Mouse (Mus musculus) gastrocnemius, postnatal 25 days (tissue): Measurements from ENCODE around the gene Ypel1. TPM values are rescaled to one million over a fixed set of nuclear protein-coding genes. Genes with fewer than 3 reads are reported as not detected.

Experiments
- DNase-seq: peaks from one replicate; pipeline ENCODE4 v3.0.0; 2022
- long read RNA-seq, 2 experiments: library from polyadenylated mRNA; stranded (forward); transcript quantifications; one replicate each; pipeline ENCODE4 v2.0.0; 2021
- total RNA-seq, 2 experiments: library from RNA; stranded (reverse); gene quantifications; 1 replicate in 1 of 2; 2 replicates in 1 of 2; pipeline ENCODE4 v1.2.3; 2021

Gene Ypel1
- total RNA-seq: under 1 TPM; 0.77 to 0.99 TPM
- long read RNA-seq, experiment 1, partial matches to known transcripts: 0 of 1 reads
- long read RNA-seq, experiment 1, other reads (novel, unspliced or antisense): 0 of 1 reads
- long read RNA-seq, experiment 2: 0 reads

DNA sequence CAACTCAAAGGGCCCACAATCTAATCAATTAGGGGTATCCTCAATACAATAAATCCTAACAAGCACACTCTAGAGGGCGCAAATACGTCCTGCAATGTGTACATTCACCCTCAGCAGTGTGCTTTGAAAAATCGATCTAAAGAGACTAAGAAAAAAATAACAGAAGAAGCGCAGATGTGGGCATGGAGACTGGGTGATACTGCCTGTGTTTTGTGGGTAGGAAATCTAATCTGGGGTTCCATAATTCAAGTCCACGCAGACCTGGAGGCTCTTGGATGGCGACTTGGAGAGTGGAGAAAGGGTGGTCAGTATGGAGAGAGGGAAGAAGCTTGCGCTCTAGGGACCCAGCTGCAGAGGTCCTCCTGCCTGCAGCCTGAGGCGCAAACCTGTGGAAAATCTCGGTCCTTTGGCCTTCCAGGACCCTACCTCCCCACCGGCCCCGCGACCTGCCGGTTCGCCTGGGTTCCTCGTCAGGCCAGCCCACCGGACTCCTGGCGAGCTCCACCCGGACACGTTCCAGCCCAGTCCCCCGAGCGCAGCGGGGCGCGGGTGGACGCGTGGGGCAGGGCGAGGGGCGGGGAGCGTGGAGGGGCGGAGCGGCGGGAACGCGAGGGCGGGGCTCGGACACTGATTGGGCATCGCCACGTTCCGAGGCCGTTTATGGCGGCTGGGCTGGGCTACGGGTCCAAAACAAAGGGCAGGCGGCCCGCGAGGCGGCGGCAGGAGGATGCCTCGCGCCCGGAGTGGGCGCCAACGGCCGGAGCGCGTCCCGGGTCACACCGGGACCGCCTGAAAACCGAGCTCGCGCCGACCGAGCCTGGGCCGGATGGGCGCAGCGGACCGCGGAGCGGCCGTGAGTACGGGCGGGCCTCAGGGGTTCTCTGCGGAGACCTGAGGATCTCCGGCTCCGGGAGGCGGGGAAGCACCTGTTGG lies at the start of gene Ypel1:
Gene Ypel1 (plus strand): TSS at position 186 of the 933 bp plus-strand sequence.
- DNase-seq: peak; percentile 85

DNA sequence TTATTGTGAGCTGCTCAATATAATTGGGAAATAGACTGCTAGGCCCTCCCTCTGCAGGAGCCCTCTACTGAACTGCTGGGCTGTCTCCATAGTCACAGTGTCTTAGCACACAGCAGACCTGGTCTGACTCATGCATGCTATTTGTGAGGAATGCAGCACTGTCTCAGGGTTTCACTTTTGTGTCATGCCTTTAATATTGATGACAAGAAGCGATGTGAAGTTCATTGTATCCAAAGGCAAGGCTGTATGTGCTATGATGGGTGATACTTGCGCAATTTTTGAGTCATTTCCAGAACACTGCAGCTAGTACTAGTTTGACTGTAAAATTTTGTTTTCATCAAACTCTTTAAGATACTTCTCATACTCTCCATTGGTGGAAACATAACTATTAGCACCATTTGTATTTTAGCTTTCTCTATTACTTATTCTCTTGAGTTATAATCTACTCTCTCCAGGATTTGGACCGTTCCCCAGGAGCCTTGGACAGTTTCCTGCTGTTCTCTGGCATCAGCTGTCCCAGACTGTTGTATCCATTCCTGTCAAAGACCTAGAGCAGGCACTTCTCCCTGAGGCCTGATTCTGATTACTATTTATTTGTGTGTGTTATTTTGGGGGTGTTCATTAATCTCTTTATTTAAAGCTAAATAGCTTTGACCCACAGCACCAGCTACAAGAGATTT lies 44.9 kb upstream of the Ypel1 start:
- DNase-seq: peak; percentile 29

DNA sequence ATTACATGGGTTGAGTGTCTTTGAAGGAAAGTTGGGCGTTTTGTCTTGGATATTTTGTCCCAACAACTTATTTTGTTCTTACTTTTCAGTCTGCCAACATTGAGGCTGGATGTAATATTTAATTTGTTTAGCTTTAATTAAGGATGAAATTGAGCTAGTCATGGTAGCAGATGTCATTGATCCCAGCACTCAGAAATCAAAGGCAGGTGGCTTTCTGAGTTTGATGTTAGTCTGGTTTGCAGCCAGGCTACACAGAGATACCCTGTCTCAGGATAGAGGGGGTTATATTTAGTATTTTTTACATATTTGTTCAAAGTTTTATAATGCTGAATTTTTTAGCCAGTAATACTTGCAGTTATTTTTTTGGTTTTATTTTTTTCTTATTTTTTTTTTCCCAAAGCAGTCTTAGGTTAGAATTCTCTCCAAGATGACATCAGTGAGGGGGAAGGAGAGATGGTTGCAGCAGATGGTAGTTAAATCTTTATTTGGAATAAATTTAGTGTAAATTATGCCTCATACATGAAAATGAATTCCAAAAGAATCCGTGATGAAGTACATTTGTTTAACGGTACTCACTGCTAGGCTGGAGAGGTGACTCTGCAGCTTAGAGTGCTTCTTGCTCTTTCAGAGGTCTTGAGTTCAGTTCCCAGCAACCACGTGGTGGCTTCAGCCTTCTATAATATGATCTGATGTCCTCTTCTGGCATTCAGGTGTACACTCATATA lies 39.4 kb upstream of the Ypel1 start:
- no peak for DNase-seq

DNA sequence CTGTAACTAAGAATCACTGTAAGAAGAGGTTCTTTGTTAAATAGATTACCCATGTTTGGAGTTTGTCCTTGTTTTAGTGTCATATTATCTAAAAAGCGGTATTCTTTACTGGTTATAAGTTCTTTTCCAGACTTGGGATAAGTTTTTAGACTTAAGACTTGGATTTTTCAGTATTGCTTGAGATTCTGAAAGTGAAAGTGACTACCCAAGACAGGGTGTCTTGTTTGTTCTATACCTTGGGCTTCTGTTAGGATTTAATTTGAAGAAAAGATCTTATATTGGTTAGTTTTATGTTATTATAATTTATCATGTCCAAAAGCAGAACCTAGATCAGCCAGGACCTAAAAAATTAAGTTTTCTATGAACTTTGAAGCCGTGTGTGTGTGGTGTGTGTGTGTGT lies 35.7 kb upstream of the Ypel1 start:
- no peak for DNase-seq

DNA sequence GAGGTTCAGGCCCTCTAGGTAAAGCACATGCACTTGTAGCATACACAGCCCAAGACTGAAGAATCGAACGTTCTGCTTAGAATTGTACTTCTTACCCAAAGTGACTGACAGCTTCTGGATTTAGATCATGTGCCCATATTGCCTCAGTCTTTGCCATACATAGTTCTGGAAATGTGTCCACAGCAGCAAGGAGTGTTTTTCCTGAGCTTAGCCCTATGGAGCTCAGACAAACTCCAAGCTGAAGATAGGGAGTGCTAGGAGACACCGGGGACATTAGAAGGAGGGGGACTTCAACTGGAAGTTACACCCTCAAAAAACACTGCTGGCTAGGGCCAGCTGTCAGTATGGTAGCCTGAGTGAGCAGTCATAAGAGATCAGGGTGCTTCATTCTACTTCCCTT lies 28.8 kb upstream of the Ypel1 start:
- DNase-seq: no peak

DNA sequence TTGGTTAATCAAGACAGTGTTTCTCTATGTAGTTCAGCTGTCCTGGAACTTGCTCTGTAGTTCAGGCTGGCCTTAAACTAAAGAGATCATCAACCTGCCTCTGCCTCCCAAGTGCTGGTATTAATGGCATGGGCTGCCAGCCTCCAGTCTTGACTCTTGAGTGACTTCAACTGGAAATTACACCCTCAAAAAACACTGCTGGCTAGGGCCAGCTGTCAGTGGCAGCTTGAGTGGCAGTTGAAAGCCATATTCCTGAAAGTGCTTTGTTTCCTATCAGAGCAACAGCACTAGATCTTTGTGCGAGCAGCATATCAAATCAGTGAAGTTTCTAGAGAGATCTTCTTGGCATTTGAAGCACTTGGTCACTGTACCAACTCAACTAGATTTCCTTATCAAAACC lies 28.1 kb upstream of the Ypel1 start:
- DNase-seq: no peak

DNA sequence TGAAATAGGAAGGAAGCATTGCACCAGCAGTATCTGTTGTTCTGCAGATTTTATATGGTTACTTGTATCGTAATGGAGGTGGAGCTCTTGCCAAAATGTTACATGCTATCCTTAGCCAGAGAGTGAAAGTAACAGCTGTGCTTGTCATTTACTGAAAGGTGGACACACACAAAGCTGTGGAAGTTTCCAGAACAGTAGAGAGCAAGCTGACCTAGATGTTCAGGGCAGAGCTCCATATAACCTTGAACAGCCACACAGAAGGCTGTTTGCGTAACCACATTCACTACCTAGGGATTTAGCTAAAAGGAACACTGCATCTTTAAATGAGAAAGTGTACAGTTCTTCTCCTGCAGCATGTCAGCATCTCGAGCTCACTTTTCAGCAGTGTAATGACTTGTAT lies 25.2 kb upstream of the Ypel1 start:
- DNase-seq: peak; percentile 38

DNA sequence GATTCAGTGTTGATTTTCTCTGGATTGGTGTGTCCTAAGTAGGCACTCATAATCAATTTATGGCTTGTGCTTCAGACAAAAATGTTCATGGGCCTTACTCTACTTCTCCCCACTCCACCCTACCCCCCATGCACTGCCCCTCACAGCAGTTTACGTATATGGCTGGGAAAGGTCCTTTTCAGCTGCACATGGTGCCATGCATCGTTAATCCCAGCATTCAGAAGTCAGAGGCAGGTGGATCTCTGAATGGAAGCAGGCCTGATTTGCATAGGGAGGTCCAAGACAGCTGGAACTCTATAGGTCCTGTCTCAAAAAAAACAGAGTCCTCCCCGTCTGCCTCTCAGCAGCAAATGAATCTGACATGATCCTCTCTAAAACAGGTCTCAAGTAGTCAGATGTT lies 24.2 kb upstream of the Ypel1 start:
- no peak for DNase-seq

DNA sequence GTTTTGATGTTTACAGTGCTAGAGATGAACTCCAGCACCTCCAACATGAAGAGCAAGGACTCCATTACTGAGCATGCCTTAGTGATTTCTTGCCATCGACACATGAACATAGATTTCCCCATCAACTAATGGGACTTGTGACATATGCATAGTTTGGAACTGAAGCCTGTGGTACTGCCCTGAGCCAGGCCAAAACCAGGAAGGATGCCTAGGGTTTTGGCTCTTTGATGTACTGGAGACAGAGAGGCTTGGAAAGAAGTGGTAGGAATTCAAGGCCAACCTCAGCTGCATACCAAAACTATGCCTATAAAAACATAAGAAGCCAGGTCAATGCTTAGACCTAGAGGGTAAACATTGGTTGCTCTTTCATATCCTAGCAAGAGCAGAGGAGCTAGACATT lies 19.6 kb upstream of the Ypel1 start:
- no peak for DNase-seq

DNA sequence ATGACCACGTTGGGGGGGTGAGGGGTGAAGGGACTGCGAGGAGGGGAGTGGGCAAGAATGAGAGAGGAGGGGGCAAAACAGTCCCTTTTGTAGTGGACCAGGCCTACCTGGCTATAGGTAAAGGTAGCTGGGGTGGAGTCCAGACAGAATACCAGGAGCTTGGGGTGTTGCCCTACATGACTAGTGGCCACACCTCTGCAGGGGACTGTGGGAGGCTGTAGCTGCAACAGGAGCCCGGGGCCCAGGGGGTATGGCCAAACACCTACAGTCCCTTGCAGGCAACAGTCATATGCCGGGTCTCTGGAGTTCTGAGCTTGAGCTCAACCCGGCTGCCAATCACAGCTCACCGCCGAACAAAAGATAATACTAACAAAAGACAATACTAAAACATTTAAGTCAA lies 17.4 kb upstream of the Ypel1 start:
- DNase-seq: no peak

DNA sequence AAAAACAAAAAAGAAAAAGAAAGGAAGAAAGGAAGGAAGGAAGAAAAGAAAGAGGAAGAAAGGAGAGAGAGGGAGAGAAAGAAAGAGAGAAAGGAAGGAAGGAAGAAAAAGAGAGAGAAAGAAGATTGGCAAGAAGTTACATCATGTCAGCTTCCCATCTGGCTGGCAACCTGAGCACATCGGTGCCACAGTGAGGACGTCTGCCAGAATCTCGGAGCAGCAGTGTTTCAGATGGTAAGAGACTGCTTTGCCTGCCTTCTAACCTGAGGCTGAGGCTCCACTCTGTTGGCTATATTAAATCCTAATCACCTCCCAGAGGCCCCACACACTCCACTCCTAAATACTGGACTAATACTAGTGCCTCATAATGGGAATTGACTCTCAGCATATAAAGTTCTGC lies 15.6 kb upstream of the Ypel1 start:
- no peak for DNase-seq

DNA sequence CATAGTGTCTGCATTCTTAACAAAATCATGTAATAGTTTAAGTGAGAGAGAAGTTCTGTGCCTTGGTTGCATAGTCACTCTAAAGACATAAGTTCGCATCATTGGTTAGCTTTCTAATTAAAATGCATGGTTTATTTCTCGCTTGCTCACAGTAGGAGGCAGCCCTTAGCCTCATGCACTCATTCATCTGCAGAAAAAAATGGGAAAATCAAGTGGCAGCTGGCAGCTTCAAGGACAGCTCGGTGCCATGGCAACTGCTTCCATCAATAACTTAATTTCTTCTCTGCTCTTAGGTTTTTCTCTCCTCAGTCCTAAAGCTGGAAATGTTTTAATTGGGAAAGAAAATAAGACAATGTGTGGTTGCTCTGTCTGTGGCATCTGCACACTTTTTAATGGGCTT lies 13.9 kb upstream of the Ypel1 start:
- DNase-seq: no peak

DNA sequence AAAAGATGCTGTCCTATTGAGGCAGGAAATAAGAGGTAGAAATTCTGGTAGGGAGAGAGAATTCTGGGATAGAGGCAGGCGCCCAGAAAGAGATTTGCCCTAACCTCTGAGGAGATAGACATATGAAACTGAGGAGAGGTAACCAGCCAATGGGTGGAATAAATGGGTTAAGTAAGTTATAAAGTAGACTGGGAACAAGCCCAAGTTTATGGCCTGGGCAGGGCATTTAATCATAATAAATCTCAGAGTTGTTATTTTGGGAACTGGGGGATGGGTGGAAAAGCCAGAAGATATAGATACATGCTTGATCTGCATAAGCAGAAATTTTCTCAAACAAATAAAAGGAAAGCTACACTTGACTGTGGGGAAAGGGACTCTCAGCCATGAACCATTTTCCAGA lies 7.2 kb upstream of the Ypel1 start:
- DNase-seq: no peak

DNA sequence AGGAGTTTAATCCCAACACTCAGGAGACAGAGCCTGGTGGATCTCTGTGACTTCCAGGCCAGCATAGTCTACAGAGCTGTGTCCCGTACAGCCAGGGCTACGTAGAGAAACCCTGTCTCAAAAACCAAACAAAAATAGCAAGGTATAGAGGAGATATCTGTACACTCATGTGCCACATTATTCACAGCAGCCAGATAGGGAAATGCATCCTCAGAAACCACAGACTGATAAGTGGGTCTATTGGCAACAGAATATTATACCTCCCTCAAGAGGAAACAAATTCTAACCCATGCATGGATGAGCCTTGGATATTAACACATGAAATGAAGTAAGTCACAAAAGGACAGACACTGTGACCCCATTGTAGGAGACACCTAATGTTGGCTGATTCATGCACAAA lies 1.9 kb upstream of the Ypel1 start:
- DNase-seq: no peak

DNA sequence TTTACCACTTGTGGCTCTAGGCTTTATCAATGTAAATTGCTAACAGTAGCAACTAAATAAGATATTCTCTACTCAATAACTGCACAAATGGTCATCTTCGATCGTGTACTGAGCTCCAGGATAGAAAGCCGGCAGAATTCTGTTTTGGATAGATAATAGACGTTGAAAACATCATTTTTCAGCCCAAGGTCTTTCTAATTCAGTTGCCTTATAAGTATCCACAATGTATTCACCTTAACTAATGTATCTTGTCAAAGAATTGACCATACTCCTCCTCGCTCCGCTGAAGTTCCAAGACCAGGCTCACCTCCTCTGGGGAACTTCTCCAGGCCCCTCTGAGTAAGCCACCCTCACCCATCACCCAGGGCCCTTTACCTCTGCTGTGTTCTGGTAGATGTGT lies 1.2 kb downstream of the Ypel1 start:
- DNase-seq: no peak

DNA sequence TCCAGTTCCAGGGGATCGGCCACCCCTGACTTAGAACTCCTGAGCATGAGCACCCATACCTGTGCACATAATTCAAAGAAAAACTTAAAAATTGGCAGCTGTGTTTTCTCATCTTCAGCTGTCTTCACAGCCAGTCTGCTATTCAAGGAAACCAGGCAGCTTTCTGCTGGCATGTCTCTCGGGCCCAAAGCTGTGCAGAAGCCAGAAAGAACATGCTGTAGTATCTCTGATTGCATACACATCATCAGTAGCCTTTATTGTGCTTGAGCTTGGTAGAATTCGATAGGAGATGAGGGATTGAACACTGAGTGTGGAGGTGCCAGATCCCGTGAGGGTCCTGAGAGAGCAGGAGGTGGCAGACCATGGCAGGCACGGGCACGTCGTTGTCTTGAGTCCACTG lies 3.5 kb downstream of the Ypel1 start:
- DNase-seq: no peak

DNA sequence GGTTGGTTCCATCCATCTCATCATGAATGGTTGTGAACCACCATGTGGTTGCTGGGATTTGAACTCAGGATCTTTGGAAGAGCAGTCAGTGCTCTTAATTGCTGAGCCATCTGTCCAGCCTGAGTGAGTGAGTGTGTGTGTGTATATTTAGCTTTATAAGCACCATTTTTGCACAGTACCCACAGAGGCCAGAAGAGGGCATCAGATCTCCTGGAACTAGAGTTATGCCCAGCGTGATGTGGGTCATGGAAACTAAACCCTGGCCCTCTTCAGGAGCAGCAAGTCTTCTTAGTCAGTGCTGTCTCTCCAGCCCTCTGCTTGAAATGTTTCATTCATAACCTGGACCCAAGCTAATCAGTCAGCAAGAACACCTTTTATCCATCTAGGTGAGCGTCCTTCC lies 6.8 kb downstream of the Ypel1 start:
- no peak for DNase-seq

DNA sequence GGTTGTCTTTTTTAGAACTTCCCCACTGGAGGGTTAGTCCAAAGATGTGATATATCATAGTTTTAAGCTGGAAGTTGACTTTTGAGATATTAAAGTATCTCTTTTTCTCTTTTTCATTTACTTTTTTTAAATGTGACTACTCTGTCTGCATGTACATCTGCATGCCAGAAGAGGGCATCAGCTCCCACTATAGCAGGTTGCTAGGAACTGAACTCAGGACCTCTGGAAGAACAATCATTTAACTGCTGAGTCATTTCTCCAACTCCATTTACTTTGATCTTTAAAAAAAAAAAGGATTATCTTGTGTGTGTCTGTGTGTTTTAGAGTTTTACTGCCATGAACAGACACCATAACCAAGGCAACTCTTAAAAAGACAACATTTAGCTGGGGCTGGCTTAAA lies 7.4 kb downstream of the Ypel1 start:
- DNase-seq: no peak

DNA sequence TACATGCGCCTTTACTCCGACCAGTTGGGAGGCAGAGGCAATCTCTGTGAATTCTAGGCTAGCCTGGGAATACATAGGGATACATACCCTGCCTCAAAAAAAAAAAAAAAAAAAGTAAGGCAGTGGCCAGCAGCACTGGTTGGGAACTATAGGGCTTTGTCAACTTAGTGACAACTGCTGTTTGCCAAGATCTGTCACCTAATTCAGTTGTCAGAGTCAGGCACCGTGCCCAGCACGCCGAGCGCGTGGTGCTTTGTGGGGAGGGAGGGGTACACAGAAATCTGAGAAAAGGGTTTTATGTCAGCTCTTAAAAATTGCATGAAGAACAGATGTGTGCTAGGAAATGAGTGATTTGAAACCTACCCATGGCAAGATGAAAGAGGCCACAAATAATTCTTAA lies 8.6 kb downstream of the Ypel1 start:
- no peak for DNase-seq

DNA sequence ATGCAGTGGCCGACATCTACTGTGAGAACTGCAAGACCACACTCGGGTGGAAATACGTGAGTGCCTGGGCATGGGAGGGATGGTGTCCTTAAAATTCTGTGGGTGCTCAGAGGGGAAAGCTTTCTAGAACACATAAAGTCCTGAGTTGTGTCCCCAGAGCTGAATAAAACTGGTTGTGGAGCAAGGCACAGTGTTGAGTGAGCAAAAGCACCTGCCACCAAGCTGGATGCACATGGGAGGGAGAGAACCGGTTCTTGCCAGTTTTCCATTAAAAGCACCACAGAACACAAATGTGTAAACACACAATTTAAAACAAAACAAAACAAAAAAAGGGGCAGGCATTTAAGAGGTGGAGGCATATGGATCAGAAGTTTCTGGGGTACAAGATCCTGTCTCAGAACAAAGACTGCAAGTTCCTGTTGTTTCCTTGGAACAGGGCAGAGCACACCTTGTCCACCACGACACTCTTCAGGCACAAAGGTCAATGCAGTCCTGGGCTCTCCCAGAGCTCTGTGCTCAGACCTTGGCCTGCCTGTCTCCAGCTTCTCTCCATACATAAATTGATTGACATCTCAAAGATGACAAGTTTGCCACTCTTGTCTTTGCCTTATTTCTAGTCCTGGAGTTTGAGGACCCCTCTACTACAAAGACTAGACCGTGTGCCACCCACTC lies 12.8 kb downstream of the Ypel1 start:
- no peak for DNase-seq

DNA sequence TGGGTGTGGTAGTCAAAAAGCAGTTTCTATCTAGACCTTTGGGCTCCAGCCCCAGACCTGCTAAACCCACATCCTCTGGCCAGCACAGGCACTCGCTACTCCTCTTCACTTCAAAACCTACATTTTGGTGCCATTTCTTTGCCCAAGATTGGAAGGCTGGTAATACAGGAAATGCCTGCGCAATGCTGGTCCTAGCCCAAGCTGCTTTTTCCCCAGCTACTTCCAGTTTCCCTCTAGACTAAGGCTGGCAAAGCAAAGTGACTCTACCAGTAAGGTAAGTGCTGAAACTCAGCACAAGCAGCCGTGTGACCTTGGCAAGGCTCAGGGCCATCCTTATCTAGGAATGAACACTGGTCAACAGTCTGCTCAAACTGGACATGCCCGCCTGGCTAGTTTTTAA lies 16.1 kb downstream of the Ypel1 start:
- DNase-seq: no peak

DNA sequence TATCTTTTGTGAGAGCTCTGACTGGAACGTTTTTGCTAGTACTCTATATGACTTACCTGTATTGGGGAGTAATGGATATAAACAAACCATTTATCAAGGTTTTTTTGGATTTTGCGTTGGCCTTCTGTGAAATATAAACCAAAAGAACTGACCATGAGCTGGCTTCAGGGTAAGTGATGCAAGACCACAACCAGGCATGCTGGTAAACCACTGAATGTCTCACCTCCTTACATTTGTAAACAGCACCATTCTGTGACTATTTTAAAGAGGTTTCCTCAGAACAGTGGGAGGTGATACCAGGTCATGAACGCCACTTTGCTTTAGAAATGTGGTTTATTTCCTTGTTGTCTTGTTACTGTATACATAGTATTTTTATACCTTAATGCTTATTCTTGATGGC lies 16.7 kb downstream of the Ypel1 start:
- DNase-seq: no peak
